Mouse (Mus musculus): ENCODE measurements around the gene Bicc1. TPM values are rescaled to one million over a fixed set of nuclear protein-coding genes. Genes with fewer than 3 reads are reported as not detected.
"Not testable (repeated sequence)": the region's sequence is repeated elsewhere in the genome, so short reads cannot be mapped to it uniquely, and the experiment has no call there.

Gene Bicc1
- polyA plus RNA-seq, 1 experiment from 2014 or later: 40.7 TPM

- ATAC-seq (ENCODE audit: low FRiP score, low TSS enrichment): no peak
- Histone ChIP-seq H3K36me3 (ENCODE audit: control insufficient read depth, insufficient read depth, low read length) (no peaks in the 10 kb centered on the region), H3K4me1 (ENCODE audit: control insufficient read depth, insufficient read depth, low read length) (peaks cover 15% of the 10 kb centered on the region; the same call in 1 of the 2 replicates), H3K9ac (ENCODE audit: low read depth, low read length) (no peak overlapping the region), H3K4me3 (ENCODE audit: low read length) (no peak overlapping the region), H3K27me3 (ENCODE audit: control insufficient read depth, insufficient read depth, low read length) (no peaks in the 10 kb centered on the region), H3K4me2 (replicated peaks; ENCODE audit: low read depth, low read length) (no peak overlapping the region), H3K9me3 (ENCODE audit: control insufficient read depth, low read length) (no peaks in the 10 kb centered on the region), H3K27ac (ENCODE audit: low read depth, low read length) (no peak overlapping the region)
- WGBS: 67% methylated on average over 13 of the region's 13 CpGs
Observed at GRCm38 (mm10) chr10:70968848-70969683, 190.4 kb downstream of the Bicc1 start.

- Histone ChIP-seq H3K4me2 (replicated peaks; ENCODE audit: low read depth, low read length) (no peak overlapping the region), H3K27me3 (ENCODE audit: control insufficient read depth, insufficient read depth, low read length) (no peaks in the 10 kb centered on the region), H3K4me3 (ENCODE audit: low read length) (no peak overlapping the region), H3K27ac (ENCODE audit: low read depth, low read length) (no peak overlapping the region), H3K9me3 (ENCODE audit: control insufficient read depth, low read length) (no peaks in the 10 kb centered on the region), H3K36me3 (ENCODE audit: control insufficient read depth, insufficient read depth, low read length) (no peaks in the 10 kb centered on the region), H3K9ac (ENCODE audit: low read depth, low read length) (no peak overlapping the region), H3K4me1 (ENCODE audit: control insufficient read depth, insufficient read depth, low read length) (peaks cover 15% of the 10 kb centered on the region; the same call in 1 of the 2 replicates)
- WGBS: 33% methylated on average over 16 of the region's 16 CpGs
- ATAC-seq (ENCODE audit: low FRiP score, low TSS enrichment): peak; percentile 76; the same call in 1 of the 2 replicates
Observed at GRCm38 (mm10) chr10:70966642-70967345, 192.7 kb downstream of the Bicc1 start.

DNA sequence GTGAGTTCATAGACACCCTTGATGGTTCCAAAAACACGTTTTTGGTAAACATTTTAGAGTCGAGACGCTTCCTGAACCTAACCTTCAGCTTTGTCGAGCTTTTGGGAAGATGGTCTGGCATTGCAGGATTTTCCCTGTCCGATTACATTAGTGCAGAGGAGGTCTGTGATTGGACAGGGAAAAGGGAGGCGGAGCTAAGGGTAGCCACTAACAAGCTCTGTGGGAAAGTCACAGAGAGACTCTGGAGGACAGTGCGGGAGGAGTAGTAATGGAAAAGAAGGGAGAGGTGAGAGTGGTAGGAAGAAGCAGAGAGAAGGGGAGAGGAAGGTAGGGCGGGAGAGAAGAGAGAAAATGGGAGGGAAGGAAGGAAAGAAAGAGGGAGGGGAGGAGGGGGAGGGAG lies 194.8 kb downstream of the Bicc1 start:
- no peak overlapping the region for H3K27ac ChIP-seq (ENCODE audit: low read depth, low read length)
- no peaks in the 10 kb centered on the region for H3K9me3 ChIP-seq (ENCODE audit: control insufficient read depth, low read length)
- peaks cover 14% of the 10 kb centered on the region; the same call in 1 of the 2 replicates for H3K4me1 ChIP-seq (ENCODE audit: control insufficient read depth, insufficient read depth, low read length)
- no peak for ATAC-seq (ENCODE audit: low FRiP score, low TSS enrichment)
- H3K4me3 ChIP-seq (ENCODE audit: low read length): no peak overlapping the region
- H3K27me3 ChIP-seq (ENCODE audit: control insufficient read depth, insufficient read depth, low read length): no peaks in the 10 kb centered on the region
- no peaks in the 10 kb centered on the region for H3K36me3 ChIP-seq (ENCODE audit: control insufficient read depth, insufficient read depth, low read length)
- H3K9ac ChIP-seq (ENCODE audit: low read depth, low read length): no peak overlapping the region
- no peak overlapping the region for H3K4me2 ChIP-seq (replicated peaks; ENCODE audit: low read depth, low read length)
- 39% methylated on average over 8 of the region's 8 CpGs for WGBS

- Histone ChIP-seq H3K4me3 (ENCODE audit: low read length) (no peak overlapping the region), H3K9ac (ENCODE audit: low read depth, low read length) (no peak overlapping the region), H3K36me3 (ENCODE audit: control insufficient read depth, insufficient read depth, low read length) (no peaks in the 10 kb centered on the region), H3K9me3 (ENCODE audit: control insufficient read depth, low read length) (no peaks in the 10 kb centered on the region), H3K27ac (ENCODE audit: low read depth, low read length) (no peak overlapping the region), H3K4me1 (ENCODE audit: control insufficient read depth, insufficient read depth, low read length) (peaks cover 9% of the 10 kb centered on the region; the same call in 1 of the 2 replicates), H3K27me3 (ENCODE audit: control insufficient read depth, insufficient read depth, low read length) (no peaks in the 10 kb centered on the region), H3K4me2 (replicated peaks; ENCODE audit: low read depth, low read length) (no peak overlapping the region)
- WGBS: 58% methylated on average over 8 of the region's 8 CpGs
- ATAC-seq (ENCODE audit: low FRiP score, low TSS enrichment): no peak
Observed at GRCm38 (mm10) chr10:70963599-70964193, 195.8 kb downstream of the Bicc1 start.

- Histone ChIP-seq H3K9ac (ENCODE audit: low read depth, low read length) (no peak overlapping the region), H3K4me2 (replicated peaks; ENCODE audit: low read depth, low read length) (no peak overlapping the region), H3K36me3 (ENCODE audit: control insufficient read depth, insufficient read depth, low read length) (peaks cover 4% of the 10 kb centered on the region; the same call in 1 of the 2 replicates), H3K4me3 (ENCODE audit: low read length) (no peak overlapping the region), H3K9me3 (ENCODE audit: control insufficient read depth, low read length) (no peaks in the 10 kb centered on the region), H3K27me3 (ENCODE audit: control insufficient read depth, insufficient read depth, low read length) (no peaks in the 10 kb centered on the region), H3K4me1 (ENCODE audit: control insufficient read depth, insufficient read depth, low read length) (peaks cover 1% of the 10 kb centered on the region; the same call in 1 of the 2 replicates), H3K27ac (ENCODE audit: low read depth, low read length) (no peak overlapping the region)
- WGBS: 90% methylated on average over 8 of the region's 8 CpGs
- no peak for ATAC-seq (ENCODE audit: low FRiP score, low TSS enrichment)
Observed at GRCm38 (mm10) chr10:70961641-70962040, 197.9 kb downstream of the Bicc1 start.

- H3K4me1 ChIP-seq (ENCODE audit: control insufficient read depth, insufficient read depth, low read length); ATAC-seq (ENCODE audit: low FRiP score, low TSS enrichment); H3K4me2 ChIP-seq (replicated peaks; ENCODE audit: low read depth, low read length); H3K4me3 ChIP-seq (ENCODE audit: low read length); H3K9ac ChIP-seq (ENCODE audit: low read depth, low read length); H3K9me3 ChIP-seq (ENCODE audit: control insufficient read depth, low read length); H3K27ac ChIP-seq (ENCODE audit: low read depth, low read length); H3K27me3 ChIP-seq (ENCODE audit: control insufficient read depth, insufficient read depth, low read length); H3K36me3 ChIP-seq (ENCODE audit: control insufficient read depth, insufficient read depth, low read length): not testable (repeated sequence)
- WGBS: 95% methylated on average over 6 of the region's 6 CpGs
Observed at GRCm38 (mm10) chr10:70960396-70960795, 199.1 kb downstream of the Bicc1 start.

- H3K27ac ChIP-seq (ENCODE audit: low read depth, low read length): no peak overlapping the region
- H3K4me2 ChIP-seq (replicated peaks; ENCODE audit: low read depth, low read length): no peak overlapping the region
- H3K27me3 ChIP-seq (ENCODE audit: control insufficient read depth, insufficient read depth, low read length): no peaks in the 10 kb centered on the region
- peaks cover 12% of the 10 kb centered on the region; the same call in 1 of the 2 replicates for H3K36me3 ChIP-seq (ENCODE audit: control insufficient read depth, insufficient read depth, low read length)
- 37% methylated on average over 5 of the region's 5 CpGs for WGBS
- H3K4me1 ChIP-seq (ENCODE audit: control insufficient read depth, insufficient read depth, low read length): no peaks in the 10 kb centered on the region
- H3K9me3 ChIP-seq (ENCODE audit: control insufficient read depth, low read length): no peaks in the 10 kb centered on the region
- no peak overlapping the region for H3K4me3 ChIP-seq (ENCODE audit: low read length)
- no peak for ATAC-seq (ENCODE audit: low FRiP score, low TSS enrichment)
- no peak overlapping the region for H3K9ac ChIP-seq (ENCODE audit: low read depth, low read length)
Observed at GRCm38 (mm10) chr10:70952770-70953147, 206.7 kb downstream of the Bicc1 start.

DNA sequence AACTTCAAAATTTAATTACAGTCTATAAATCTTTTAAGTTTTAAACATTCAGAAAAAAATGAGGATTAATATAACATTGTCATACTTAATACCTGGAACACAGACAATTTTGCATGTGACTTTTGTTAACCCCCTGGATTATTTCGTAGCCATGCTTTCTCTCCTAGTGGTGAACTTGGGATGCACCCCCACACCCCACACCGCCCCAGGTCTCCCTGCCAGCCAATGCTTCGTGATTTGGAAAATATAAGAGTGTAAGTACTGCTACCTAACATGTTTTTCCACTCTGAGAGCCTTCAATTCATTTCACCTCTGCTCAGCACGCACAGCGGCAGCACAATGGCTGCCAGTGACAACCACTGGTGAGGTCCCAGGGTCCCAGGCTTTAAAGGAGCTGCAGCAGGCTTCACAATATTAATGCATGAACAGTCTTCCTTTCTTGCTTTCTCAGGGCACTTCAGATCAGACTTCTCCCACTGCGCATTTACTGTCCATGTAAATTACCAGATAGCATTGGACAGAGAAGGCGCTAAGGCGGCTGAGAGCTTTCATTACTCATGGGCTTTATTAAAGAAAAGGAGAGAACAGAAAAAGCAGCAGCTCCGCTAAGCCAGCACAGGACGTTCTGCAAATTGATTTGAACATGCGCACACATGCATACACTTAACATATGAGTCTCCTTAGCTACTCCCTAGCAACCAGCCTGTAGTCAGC lies 207.3 kb downstream of the Bicc1 start:
- no peak for ATAC-seq (ENCODE audit: low FRiP score, low TSS enrichment)
- WGBS: 79% methylated on average over 11 of the region's 11 CpGs
- Histone ChIP-seq H3K9ac (ENCODE audit: low read depth, low read length) (no peak overlapping the region), H3K4me2 (replicated peaks; ENCODE audit: low read depth, low read length) (no peak overlapping the region), H3K4me3 (ENCODE audit: low read length) (no peak overlapping the region), H3K36me3 (ENCODE audit: control insufficient read depth, insufficient read depth, low read length) (peaks cover 12% of the 10 kb centered on the region; the same call in 1 of the 2 replicates), H3K27me3 (ENCODE audit: control insufficient read depth, insufficient read depth, low read length) (no peaks in the 10 kb centered on the region), H3K4me1 (ENCODE audit: control insufficient read depth, insufficient read depth, low read length) (no peaks in the 10 kb centered on the region), H3K9me3 (ENCODE audit: control insufficient read depth, low read length) (no peaks in the 10 kb centered on the region), H3K27ac (ENCODE audit: low read depth, low read length) (no peak overlapping the region)

Measured in kidney, embryonic 14.5 days (tissue).